Mouse (Mus musculus): ENCODE data around the gene Eln. TPM values are rescaled to one million over a fixed set of nuclear protein-coding genes. Genes with fewer than 3 reads are reported as not detected.

Gene Eln
- total RNA-seq, 2 experiments from 2014 or later = 59.4 to 77.7 TPM

DNA sequence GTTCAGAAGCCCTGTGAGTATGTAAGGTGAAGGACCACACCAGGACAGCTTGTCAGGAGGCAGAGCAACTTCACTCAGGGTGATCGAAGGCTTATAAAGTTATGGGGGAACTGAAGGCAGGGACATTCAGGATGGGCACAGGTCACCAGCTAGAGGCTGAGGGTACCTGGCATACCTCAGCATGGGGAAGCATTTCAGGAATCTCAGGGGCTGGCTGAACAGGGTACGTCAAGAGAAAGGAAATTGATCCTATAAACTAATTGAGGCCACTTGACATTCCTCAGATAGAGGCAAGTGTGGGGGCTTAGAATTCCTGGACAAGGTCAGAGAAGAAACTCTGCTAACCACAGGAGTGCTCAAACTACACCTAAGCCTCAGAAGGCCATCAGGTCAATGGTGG lies 51.6 kb downstream of the Eln start:
- no peak for DNase-seq (ENCODE audit: extremely low spot score in 1 of 2, low spot score in 2 of 2)
- intact Hi-C loops (cut with DNase I) = no loop called here

DNA sequence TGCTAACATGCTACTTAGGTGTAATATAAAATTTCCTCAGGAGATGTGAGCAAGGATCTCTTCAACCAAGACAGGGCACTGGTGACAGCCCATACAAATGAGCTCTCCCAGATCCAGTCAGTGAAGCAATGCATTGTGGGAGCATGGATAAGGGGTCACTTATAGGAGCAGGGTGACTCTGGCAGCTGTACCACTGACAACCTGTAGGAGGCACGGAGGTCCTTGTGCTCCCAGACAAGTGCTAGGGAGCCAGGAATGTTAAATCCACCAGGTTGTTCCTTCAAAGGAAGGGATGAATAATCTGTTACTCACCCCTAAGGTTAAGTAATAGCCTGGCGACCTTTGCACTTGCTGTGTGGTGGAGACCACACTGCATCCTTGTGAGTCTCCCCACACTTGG lies 52.0 kb downstream of the Eln start:
- DNase-seq (ENCODE audit: extremely low spot score in 1 of 2, low spot score in 2 of 2) = no peak
- intact Hi-C loops (cut with DNase I) = no loop called here

DNA sequence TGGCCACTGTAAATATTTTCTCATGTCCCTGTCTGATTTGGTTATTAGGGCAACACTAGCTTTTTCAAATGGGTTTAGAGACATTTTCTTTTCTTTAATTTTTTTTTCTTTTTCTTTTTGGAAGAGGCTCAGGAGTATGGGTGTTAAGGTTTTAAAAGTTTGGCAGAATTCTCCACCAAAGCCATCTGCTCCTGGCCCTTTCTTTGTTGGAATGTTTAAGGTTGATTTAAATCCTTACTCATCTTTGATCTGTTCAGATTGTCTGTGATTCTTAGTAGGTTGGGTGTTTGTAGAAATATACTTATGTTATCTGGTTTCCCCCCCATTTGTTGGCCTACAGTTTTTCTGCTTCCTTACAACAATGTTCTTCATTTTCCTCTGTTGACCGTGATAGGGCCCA lies 54.4 kb downstream of the Eln start:
- intact Hi-C loops (cut with DNase I) = no loop called here
- DNase-seq (ENCODE audit: extremely low spot score in 1 of 2, low spot score in 2 of 2) = no peak

DNA sequence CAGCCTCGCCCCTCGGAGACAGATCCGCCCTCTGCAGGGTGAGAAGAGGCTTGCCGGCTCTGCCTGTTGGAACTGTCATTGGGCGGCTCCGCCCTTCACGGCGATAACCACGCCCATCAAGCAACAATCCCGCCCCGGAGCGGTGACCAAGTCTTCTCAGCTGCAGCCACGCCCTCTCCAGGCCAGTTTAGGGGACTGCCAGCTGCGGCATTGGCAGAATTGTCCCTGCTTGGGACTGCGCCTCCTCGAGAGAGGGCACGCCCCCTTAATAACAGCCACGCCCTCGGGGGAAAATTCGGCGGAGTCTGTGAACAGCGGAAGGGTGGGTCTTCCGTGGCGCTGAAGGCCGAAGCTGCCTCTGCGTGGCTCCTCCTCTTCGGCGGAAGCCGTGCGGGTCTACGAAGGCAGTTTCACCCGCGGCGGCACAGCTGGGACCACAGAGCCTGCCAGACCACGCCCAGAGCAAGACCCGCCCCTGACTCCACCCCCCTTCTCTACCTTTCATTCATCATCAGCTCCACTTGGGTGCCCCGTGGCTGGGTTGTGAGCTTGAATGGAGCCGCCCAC lies 58.3 kb downstream of the Eln start:
- intact Hi-C loops (cut with DNase I) = no loop called here

DNA sequence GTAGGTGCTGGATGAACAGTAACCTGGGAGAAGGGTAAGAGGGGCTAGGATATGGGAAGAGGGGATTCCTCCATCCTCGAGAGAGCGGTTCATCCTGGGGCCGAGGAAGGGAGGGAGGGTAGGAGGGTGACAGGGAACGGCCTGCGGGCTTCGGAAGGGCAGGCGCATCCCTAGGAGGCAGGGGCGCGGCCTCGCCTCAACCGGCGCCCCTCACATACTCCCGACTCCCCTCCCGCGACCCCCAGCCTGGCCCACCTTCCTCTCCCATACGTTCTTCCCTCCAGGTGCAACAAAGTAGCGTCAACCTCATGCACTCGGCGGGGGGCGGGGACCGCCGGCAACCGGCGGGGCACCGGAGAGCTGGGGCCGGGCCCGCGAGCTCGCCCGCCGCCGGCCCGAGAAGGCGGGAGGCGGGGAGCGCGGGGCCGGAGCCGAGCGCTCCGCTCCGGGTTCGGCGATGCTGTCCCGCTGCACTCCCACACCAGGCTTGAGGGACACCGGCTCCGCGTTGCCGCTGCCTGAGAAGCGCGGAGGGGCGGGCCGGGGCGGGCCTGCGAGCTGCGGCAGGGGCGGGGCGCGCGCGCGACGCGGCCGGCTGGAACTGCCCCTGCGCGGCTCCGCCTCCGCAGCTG lies 58.9 kb downstream of the Eln start, which contains the start of gene Limk1:
Gene Limk1 (minus strand): TSS at position 513 of the 632 bp plus-strand sequence.
- DNase-seq (ENCODE audit: extremely low spot score in 1 of 2, low spot score in 2 of 2) = no peak
- intact Hi-C loops (cut with DNase I) = no loop called here

More for the DNA sequence above, 58.3 kb downstream of the Eln start:
- peak; percentile 97 to 99 for DNase-seq (ENCODE audit: extremely low spot score in 1 of 2, low spot score in 2 of 2)

DNA sequence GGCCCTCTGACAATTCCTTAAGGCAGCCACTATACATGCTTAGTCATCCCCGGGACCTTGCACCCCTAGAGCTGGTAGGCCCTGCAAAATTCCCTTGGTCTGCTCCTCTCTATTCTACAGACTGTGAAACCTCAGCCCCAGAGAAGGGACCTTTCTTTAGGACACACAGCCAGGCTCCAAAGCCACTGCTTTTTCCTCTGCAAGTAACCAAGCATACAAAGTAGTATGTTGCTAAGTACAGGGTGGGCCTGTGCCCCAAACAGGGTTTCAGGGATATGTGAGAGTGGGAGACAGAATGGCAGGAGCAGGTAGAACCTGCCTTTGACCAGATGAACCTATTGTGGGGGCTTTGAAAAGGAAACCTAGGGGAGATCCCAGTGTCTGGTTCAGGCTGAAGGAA lies 59.9 kb downstream of the Eln start:
- no peak for DNase-seq (ENCODE audit: extremely low spot score in 1 of 2, low spot score in 2 of 2)
- intact Hi-C loops (cut with DNase I) = no loop called here

DNA sequence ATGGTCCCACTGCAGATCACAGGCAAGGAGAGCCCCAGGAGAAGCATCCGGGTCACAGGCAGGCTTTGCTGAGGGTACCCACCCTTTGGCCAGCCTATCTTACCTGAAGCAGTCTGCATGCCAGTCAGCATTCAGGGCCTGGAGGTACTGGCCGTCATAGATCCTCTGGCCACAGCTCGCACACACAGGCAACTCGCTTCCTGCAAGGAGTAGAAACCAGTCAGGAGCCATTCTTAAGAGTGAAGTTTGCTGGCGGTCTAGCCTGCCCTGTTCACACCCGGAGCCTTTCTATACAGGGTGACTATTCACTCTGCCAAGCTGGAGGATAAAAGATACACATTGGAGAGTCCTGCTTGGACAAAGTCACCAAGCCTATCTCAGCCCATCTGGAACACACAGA lies 60.6 kb downstream of the Eln start:
- intact Hi-C loops (cut with DNase I) = no loop called here
- DNase-seq (ENCODE audit: extremely low spot score in 1 of 2, low spot score in 2 of 2) = no peak

DNA sequence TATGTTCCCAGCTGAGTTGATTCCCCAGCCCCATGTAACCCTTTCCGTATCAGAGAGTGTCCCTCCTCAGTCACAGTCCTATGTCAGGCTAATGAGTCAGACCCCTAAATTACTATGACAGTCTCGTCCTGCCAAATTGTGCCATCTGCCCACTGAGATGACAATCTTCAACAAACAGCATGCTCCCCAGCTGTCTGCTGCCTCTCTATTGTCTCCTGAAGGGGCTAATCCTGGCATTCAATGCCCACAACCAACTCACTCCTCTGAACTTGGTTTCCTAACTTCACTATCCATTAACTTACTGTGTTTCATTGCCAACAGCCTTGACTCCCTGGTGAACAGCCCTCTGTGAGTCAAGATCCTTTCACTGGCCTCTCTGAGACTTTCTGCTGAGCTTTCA lies 62.7 kb downstream of the Eln start:
- intact Hi-C loops (cut with DNase I) = no loop called here
- no peak for DNase-seq (ENCODE audit: extremely low spot score in 1 of 2, low spot score in 2 of 2)

DNA sequence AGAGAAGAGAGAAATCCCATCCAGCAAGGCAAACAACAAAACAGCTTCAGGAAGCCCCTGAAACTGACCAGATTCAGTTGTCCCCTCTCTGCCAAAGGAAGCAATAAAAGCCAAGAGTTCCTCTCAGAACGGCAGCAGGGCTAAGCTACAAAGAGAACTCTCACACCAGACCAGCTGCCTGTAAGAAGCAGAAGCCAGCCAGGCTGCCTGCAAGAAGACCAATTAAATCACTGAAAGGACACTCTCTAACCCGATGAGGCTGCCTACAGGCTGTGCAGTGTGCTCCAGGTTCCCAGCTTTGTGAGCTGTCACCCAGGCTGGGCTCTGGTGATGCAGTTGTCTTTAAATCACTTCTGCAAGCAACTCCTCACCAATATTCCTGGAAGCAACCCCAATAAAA lies 63.3 kb downstream of the Eln start:
- DNase-seq (ENCODE audit: extremely low spot score in 1 of 2, low spot score in 2 of 2) = no peak
- intact Hi-C loops (cut with DNase I) = no loop called here

DNA sequence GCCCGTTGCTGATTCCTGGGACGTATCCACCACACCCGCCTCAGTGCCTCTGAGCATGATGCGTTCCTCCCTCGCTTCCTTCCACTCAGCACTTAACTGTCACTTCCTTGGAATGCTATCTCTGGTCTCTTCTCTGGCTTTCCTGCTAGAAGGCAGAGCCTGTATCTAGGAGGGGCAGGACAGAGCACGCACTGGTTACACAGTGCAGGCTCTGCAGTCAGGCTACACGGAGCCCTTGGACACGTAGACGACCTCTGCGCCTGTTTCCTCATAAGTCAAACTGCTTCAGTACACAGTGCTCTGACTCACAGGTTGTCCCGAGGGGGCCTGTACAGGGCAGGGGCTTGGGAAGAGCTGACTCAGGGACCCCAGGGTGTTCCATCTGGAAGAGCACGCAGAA lies 66.9 kb downstream of the Eln start:
- DNase-seq (ENCODE audit: extremely low spot score in 1 of 2, low spot score in 2 of 2) = no peak
- intact Hi-C loops (cut with DNase I) = no loop called here

DNA sequence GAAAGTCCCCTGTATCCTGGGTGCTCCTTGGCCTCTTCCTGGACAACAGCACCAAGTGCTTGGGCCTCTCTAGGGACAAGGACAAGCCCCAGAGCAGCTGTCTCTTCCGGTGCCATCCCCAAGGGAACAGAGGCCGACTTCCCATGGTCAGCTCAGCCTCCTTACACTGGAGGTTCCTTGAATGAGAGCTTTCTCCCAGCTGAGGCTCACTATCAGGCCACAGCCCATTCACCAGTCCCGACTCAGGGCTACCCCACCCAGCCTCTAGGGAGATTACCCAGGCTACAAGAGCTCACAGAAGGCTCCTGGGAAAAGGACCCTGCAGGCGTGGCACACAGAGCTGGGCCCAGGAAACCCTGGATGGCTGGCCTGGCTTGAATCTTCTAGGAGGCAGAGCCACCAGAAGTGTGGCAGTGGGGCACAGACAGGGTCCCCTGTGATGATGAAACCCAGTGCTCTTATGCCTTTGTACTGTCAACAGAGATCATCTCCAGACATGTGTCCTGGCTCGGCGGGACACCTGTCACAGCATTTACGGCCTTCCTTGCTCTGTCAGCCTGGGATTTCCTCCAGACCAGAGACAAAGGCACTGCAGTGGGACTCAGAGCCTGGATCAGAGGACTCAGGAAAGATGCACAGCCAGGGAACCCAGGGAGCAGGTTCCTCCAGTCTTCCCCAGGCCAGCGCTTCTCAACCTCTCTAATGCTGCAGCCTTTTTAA lies 68.1 kb downstream of the Eln start:
- intact Hi-C loops (cut with DNase I) = no loop called here
- DNase-seq (ENCODE audit: extremely low spot score in 1 of 2, low spot score in 2 of 2) = peak in 1 of 2 experiments; percentile 69

DNA sequence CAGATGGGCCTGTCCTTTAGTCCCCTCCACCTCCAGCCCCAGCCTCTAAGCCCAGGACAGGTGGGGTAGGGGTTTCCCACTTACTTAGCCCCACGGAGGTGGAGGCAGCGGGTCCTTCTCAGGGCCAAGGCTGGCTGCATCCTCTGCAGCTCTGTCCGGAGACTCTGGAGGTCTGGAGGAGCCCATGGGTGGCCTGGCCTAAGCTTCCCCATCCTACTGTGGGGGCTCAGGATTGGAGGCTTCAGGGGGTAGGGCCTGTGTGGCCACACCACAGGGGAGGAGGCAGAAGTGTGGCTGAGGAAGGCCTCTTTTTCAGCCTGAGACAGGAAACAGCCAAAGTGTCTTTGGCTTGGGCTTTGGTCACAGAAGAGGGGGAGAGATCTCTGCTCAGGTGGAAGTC lies 69.1 kb downstream of the Eln start:
- DNase-seq (ENCODE audit: extremely low spot score in 1 of 2, low spot score in 2 of 2) = peak in 1 of 2 experiments; percentile 65
- intact Hi-C loops (cut with DNase I) = no loop called here

DNA sequence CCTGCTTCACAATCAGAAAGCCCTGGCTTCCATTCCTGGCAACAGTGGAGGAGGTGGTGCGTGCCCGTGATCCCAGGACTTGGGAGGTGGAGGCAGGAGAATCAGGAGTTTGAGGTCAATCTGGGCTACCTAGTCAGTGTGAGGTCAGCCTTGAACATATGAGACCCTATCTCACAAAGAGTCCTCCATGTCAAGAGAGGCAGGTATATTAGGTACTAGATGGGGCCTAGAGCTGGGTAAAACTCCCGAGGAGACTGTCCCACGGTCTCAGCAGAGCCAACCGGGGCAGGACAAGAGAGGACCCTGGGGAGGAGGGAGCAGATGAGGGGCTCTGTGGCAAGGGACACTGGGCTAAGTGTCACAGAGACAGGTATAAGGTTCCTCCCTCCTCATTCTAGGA lies 69.6 kb downstream of the Eln start:
- intact Hi-C loops (cut with DNase I) = no loop called here
- no peak for DNase-seq (ENCODE audit: extremely low spot score in 1 of 2, low spot score in 2 of 2)

DNA sequence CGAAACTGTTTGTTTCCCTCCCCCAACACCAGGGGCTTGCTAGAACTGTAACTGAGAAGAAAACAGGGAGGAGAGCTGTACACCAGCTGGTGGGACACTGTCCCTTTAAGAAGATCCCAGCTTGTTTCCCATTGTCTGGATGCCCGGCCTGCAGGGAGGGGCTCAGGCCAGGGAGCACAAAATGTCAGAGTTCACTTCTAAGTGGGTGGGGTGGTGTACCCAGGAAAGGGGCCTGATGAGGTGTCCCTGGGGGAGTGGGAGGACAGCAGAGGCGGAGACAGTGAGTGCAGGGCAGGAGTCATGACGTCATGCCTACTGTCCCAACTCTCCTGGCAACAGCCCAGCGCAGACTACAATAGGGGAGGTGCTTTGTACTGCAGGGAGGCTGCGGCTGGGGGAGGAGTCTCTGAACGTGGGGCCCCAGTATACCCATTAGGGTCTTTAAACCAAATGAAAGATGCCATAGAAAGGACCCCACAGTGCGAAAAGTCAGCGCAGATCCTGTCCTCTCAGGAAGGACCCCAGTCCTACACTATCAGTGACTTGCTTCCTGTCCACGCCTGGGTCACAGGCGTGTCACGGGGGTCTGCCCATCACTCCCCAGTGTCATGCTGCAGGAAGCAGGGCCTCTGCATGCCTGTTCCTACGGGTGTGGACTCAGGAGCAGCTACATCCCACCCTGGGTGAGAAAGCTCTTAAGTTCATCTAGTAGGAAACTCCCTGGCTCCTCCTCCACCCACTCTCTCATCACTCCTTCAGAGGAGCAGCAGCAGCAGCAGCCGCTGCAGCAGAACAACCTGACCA lies 71.0 kb downstream of the Eln start:
- intact Hi-C loops (cut with DNase I) = no loop called here
- DNase-seq (ENCODE audit: extremely low spot score in 1 of 2, low spot score in 2 of 2) = peak; percentile 36 to 87

DNA sequence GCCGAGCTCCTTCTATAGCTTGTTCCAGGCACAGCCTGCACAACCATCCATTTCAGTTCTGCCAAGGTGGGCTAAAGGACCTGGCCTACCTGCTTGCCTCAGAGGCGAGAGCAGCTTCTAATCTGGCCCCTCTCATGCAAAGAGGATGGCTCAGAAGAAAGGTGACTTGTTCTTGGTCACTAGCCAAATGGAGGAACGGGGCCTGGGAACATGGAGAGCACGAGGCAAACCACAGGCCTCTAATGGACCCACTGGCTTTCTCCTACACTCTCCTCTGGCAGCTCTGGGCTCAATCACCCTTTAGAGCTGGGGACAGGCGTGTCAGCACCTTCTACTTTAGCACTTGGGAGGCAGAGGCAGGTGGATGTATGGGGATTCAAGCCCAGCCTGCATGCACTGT lies 72.1 kb downstream of the Eln start:
- DNase-seq (ENCODE audit: extremely low spot score in 1 of 2, low spot score in 2 of 2) = no peak
- intact Hi-C loops (cut with DNase I) = no loop called here

DNA sequence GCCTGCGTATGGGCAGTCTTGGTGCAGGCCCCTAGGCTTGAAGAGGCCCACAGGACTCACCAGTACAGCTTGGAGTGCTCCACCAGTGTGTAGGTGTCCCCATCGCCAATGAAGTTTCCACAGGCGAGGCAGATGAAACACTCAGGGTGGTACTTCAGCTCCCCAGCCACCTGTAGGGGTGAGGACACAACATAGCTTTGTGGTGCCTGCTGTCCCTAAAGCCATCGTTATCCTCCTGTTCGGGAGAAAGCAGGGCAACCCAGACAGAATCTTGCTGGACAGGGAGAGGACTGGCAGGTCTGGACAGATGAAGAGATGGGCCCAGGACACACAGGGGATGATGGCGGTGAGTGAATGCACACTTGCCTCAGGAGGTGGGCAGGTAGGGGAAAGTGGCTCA lies 74.5 kb downstream of the Eln start:
- no peak for DNase-seq (ENCODE audit: extremely low spot score in 1 of 2, low spot score in 2 of 2)
- intact Hi-C loops (cut with DNase I) = no loop called here

DNA sequence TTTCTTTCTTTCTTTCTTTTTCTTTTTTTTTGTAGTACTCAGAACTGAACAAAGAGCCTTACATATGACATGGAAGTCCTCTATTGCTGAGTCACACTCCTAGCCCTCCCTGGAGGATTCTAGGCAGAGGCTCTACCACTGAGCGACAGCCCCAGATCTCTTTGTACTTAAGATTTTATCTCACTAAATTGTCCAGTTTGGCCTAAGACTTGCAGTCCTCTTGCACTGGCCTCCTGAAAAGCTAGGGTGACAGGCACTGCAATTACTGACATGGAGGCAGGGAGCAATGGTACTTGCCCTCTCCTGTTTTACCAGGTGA lies 75.0 kb downstream of the Eln start:
- no peak for DNase-seq (ENCODE audit: extremely low spot score in 1 of 2, low spot score in 2 of 2)
- intact Hi-C loops (cut with DNase I) = no loop called here

DNA sequence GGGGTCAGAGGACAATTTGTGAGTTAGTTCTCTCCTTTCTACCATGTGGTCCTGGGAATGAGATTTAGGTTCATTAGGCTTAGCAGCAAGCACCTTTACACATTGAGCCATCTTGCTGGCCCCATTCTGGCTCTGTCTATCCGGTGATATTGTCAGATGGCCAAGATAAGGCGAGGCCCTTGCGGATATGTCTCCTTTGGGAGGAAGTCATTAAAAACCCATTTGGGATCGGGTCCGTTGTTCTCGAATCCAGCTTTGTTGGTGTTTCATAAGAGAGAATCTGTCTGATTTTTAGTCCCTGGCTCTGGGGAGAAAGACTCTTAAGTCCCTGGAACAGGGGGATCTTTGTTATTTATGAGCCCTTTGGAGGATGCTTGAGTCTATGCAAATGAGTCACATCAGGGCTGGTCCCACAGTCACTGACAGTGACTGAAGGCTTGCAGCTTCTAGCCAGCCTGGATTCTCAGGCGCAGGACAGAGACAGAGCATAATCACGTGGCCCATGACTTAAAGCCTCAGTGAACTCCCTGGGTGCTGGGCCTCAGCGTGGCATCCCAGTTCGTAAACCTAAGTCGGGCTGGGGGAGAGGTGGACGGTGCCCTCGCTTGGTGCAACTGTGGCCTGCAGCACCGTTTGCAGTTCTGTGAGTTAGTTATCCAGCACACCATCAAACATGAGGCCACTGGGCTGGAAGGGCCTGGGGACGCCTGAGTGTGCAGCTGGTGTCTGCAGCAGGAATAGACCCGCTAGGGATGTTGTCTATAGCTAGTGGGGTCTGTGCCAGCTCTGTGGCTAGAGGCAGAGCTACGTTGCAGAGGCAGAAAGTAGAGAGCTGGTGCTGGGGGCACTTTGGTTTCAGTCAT lies 75.6 kb downstream of the Eln start:
- intact Hi-C loops (cut with DNase I) = no loop called here

More for the DNA sequence above, 75.6 kb downstream of the Eln start:
- no peak for DNase-seq (ENCODE audit: extremely low spot score in 1 of 2, low spot score in 2 of 2)
